Mouse (Mus musculus): ENCODE measurements around the gene Olfr1201. TPM values are rescaled to one million over a fixed set of nuclear protein-coding genes. Genes with fewer than 3 reads are reported as not detected.

Gene Olfr1201
- polyA plus RNA-seq, 1 experiment from 2014 or later: not detected

Other genes starting within 250 kb of the Olfr1201 start
- gene Olfr1188, start 236.1 kb upstream of the Olfr1201 start, polyA plus RNA-seq (2014; fragmentation: Nextera tagmentation; extraction: Ambion mirVana): not detected in 2 replicates
- not detected in 2 replicates for gene Olfr1189, start 206.6 kb upstream of the Olfr1201 start, polyA plus RNA-seq (2014; fragmentation: Nextera tagmentation; extraction: Ambion mirVana)
- gene Olfr1191-ps1, start 152.5 kb upstream of the Olfr1201 start, polyA plus RNA-seq (2014; fragmentation: Nextera tagmentation; extraction: Ambion mirVana): not detected in 2 replicates
- gene Olfr1192-ps1, start 144.5 kb upstream of the Olfr1201 start, polyA plus RNA-seq (2014; fragmentation: Nextera tagmentation; extraction: Ambion mirVana): not detected in 2 replicates
- gene Olfr1193, start 117.4 kb upstream of the Olfr1201 start, polyA plus RNA-seq (2014; fragmentation: Nextera tagmentation; extraction: Ambion mirVana): not detected in 2 replicates
- not detected in 2 replicates for gene Olfr1195, start 103.8 kb upstream of the Olfr1201 start, polyA plus RNA-seq (2014; fragmentation: Nextera tagmentation; extraction: Ambion mirVana)
- gene Olfr1196, start 88.4 kb upstream of the Olfr1201 start, polyA plus RNA-seq (2014; fragmentation: Nextera tagmentation; extraction: Ambion mirVana): not detected in 2 replicates
- not detected in 2 replicates for gene Olfr1197, start 60.7 kb upstream of the Olfr1201 start, polyA plus RNA-seq (2014; fragmentation: Nextera tagmentation; extraction: Ambion mirVana)
- not detected in 2 replicates for gene Olfr1198, start 41.7 kb upstream of the Olfr1201 start, polyA plus RNA-seq (2014; fragmentation: Nextera tagmentation; extraction: Ambion mirVana)
- not detected in 2 replicates for gene Olfr1199, start 32.6 kb upstream of the Olfr1201 start, polyA plus RNA-seq (2014; fragmentation: Nextera tagmentation; extraction: Ambion mirVana)
- gene Olfr1200, start 22.5 kb upstream of the Olfr1201 start, polyA plus RNA-seq (2014; fragmentation: Nextera tagmentation; extraction: Ambion mirVana): not detected in 2 replicates
- gene Olfr1202, start 21.5 kb downstream of the Olfr1201 start, polyA plus RNA-seq (2014; fragmentation: Nextera tagmentation; extraction: Ambion mirVana): not detected in 2 replicates
- gene Olfr1205, start 36.7 kb downstream of the Olfr1201 start, polyA plus RNA-seq (2014; fragmentation: Nextera tagmentation; extraction: Ambion mirVana): not detected in 2 replicates
- not detected in 2 replicates for gene Olfr1204, start 56.3 kb downstream of the Olfr1201 start, polyA plus RNA-seq (2014; fragmentation: Nextera tagmentation; extraction: Ambion mirVana)
- gene Olfr1206, start 70.2 kb downstream of the Olfr1201 start, polyA plus RNA-seq (2014; fragmentation: Nextera tagmentation; extraction: Ambion mirVana): not detected in 2 replicates
- gene Olfr1208, start 109.3 kb downstream of the Olfr1201 start, polyA plus RNA-seq (2014; fragmentation: Nextera tagmentation; extraction: Ambion mirVana): not detected in 2 replicates
- gene Olfr1209, start 122.1 kb downstream of the Olfr1201 start, polyA plus RNA-seq (2014; fragmentation: Nextera tagmentation; extraction: Ambion mirVana): not detected in 2 replicates
- not detected in 2 replicates for gene Olfr1211, start 145.1 kb downstream of the Olfr1201 start, polyA plus RNA-seq (2014; fragmentation: Nextera tagmentation; extraction: Ambion mirVana)
- gene Olfr1212, start 160.9 kb downstream of the Olfr1201 start, polyA plus RNA-seq (2014; fragmentation: Nextera tagmentation; extraction: Ambion mirVana): not detected in 2 replicates
- not detected in 2 replicates for gene Gm13762, start 187.2 kb downstream of the Olfr1201 start, polyA plus RNA-seq (2014; fragmentation: Nextera tagmentation; extraction: Ambion mirVana)
- gene Olfr1214, start 199.6 kb downstream of the Olfr1201 start, polyA plus RNA-seq (2014; fragmentation: Nextera tagmentation; extraction: Ambion mirVana): not detected in 2 replicates
- not detected in 2 replicates for gene Olfr1215, start 213.9 kb downstream of the Olfr1201 start, polyA plus RNA-seq (2014; fragmentation: Nextera tagmentation; extraction: Ambion mirVana)
- not detected in 2 replicates for gene Olfr1216, start 225.3 kb downstream of the Olfr1201 start, polyA plus RNA-seq (2014; fragmentation: Nextera tagmentation; extraction: Ambion mirVana)
- not detected in 2 replicates for gene Olfr1217, start 239.0 kb downstream of the Olfr1201 start, polyA plus RNA-seq (2014; fragmentation: Nextera tagmentation; extraction: Ambion mirVana)